Mouse (Mus musculus) ES-CJ7 (cell line): Measurements from ENCODE around the gene Bgn.
A peak's percentile ranks its signal among the peaks of the same experiment; 100 is the strongest.

ENCODE experiments used
- DNase-seq: peaks from one replicate; pipeline ENCODE4 v3.0.0; 2011; ENCODE audit warnings: low read depth, low spot score

Gene Bgn

DNA sequence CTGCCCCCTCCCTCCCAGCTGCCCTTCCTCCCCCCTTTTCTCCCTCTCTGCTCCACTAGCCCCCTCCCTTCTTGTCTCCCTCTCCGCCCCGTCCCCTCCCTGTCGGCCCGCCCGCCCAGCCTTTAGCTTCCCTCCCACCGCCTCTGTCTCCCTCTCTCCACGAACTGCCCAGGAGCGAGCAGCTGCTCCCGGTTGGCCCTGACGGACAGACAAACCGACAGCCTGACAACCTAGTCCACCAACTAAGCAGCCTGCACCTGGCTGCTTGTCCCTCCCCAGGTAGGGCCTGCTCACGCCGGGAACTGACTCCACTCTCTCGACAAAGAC lies at the start of gene Bgn:
Gene Bgn, plus strand, starts transcription at position 119 of the 327 bp plus-strand sequence.
- no peak for DNase-seq

GRCm38 (mm10) chrX:73435252-73435651 lies 48.1 kb upstream of the Bgn start, which contains the start of gene Trex2:
TSS of gene Trex2 (minus strand) at chrX:73435344.
- no peak for DNase-seq

DNA sequence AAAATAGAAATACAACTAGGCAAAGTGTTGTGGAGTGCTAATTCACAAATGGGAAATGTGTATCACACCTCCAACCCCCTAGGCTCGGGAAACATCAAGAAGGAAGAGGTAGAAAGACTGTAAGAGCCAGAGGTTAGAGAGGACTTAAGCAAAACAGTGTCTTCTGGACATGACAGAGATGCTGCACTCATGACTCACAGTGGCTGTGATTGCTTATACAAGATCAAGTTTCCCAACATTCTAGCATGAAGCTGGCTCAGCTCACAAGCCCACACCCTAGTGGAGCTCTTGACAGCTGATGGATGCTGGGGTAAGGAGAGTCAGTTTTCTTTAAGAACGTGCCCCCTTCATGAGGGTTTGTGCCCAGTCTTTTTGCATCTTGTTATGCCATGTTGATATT lies 42.0 kb upstream of the Bgn start:
- no peak for DNase-seq

DNA sequence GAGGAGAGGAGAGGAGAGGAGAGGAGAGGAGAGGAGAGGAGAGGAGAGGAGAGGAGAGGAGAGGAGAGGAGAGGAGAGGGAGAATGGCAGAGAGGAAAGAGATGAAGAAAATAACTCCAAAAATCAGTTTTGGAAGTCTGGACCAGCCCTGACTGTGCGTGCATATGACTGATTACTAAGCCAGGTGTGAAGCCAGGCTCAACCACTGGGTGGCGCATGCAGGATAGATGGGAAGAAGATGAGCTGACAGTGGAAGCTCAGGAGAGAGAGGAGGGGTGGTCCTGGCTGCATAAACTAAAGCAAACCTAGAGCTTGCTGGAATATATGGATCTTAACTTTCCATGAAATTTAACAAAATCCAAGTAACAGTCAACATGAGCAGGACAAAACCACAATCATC lies 31.5 kb upstream of the Bgn start:
- DNase-seq = peak; percentile 42

- peak; percentile 95 for DNase-seq
Observed at GRCm38 (mm10) chrX:73458877-73459392, 24.5 kb upstream of the Bgn start, which contains the start of gene Haus7. TSS of gene Haus7 (minus strand) at chrX:73459044.

GRCm38 (mm10) chrX:73460792-73461191 lies 22.6 kb upstream of the Bgn start:
- no peak for DNase-seq

- DNase-seq = no peak
Observed at GRCm38 (mm10) chrX:73465483-73466186, 17.8 kb upstream of the Bgn start.

DNA sequence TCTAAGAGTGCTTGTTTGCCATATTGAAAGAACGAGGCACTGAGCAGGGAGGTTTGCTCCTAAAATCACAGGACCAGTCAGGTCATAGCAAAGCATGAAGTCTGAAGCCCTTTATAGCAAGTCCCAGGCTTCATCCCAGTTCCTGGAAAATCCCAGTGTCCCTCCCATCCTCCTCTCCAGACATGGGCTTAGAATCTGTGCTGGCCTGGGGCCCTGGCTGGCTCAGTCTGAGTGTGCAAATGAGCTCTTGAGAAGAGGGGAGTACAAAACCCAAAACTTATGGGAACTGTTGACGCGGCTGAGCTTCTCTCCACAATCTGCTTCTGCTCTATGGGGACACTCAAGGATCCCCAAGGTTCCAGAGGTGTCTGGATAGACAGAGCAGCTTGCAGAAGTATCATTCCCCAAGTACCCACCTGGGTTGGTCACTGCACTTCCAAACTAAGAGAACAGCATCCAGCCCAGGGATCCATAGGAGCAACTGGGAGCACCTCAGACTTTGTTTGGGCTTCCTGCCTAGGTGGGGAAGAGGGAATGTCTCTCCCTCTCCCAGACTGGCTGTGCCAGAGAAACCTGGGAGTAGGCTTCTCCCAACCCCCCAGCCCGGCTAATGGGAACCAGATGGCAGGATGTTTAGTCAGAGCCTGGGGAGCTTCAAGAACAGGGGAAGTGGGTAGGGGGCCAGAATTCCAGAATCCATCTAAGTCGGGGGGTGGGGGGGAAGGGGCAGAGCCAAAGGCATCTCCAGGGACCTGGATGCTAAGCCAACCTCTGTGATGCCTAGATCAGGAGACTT lies 15.8 kb upstream of the Bgn start:
- DNase-seq = no peak

GRCm38 (mm10) chrX:73468330-73468729 lies 15.1 kb upstream of the Bgn start:
- no peak for DNase-seq

DNA sequence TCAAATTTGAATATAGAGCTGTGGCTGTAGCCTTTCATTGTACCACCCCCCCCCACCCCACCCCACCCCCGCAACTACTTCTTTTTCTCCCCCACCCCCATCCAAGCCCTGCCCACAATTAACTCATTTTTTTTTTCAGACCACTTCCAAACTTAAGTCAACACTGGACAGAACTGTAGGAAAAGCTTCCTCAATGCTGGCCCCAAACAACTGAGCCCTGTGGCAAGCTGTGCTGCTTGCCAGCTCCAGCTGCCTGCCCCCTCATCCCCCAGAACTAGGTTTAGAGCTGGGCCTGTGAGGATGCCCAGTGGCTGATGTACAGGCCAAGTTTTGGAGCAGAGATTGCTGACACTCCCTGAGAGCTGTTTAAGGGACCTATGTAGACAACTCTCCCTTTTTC lies 14.7 kb upstream of the Bgn start:
- DNase-seq = no peak

DNA sequence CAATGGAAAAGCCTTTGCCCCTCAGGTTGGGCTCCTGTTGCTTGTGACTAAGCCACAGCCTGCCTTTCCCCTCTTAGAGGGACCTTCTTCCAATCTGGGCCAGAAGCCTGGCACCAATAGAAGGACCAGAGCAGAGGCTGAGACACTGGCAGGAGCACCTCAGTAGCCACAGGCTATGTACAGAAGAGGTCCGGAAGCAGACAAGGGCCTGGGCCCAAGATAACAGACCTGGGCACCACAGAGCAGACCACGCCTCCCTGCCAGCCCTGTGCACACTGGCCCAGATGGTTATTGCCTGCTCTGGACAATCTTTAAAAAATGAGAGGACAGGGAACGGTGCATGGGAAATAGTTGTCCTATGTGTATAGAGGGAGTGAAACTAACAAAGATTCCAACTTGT lies 11.6 kb upstream of the Bgn start:
- no peak for DNase-seq

DNA sequence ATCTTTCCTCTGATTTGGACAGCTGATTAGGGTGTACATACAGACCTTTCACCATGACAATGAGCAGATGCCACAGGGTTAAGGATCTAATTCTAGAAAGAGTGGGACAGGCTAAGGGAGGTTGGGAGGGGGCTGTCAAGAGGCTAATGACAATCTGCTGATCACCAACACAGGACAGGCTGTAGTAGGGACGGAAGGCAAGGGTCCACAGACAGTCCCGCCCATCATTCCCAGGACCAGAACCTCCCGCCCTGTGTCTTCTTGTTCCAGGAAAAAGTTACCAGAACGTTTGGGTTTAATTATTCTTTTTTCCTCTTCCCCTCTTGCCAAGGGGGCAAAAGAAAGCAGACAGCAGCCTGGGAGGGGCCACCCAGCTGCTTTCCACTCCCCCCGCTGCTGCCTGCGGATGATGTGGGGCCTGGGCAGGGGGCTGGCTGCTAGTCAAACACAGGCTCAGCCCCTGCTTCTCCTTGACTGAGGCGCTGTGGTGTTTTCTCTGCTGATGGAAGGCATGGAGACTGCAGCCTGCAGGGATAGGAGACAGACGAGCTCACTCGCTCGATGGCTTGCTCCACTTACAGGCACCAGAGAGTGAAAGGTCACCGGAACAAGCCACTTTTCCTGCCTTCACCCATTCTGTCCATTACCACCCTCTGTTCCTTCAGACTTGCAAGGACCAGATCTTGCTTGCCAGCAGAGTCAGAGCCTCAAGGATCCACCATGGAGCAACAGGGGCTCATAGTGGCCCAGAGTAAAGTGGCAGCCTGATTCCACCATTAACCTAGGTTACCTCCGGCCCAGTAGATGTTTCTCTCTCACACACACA lies 8.8 kb upstream of the Bgn start:
- DNase-seq = no peak

DNA sequence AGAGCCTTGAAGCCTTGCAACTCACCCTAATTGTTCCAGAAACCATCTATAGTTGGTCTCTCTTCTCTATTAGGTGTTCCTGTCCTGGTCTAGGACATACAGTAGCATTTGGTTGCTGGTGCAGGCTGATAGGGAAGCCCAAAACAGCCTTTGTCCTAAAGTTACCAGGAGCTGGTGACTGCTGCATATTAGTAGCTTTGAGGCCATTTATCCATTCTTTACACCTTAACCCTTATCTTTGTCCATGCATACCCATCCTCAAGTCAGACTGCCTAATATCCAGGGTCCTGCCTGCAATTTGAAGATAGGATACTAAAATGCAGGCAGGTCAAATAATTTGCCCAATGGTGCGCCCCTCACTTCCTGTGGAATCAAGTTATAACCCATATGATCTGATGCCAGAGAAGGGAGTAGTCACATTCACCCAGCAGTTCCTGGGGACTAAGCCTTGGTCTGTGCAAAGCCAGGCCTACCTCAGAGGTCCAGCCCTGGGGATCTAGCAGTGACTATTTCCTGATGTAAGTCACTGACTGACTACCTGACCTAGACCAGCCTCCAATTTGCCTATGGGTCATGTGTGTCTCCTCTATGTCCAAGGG lies 7.6 kb upstream of the Bgn start:
- no peak for DNase-seq

GRCm38 (mm10) chrX:73476621-73477020 lies 6.8 kb upstream of the Bgn start:
- no peak for DNase-seq

DNA sequence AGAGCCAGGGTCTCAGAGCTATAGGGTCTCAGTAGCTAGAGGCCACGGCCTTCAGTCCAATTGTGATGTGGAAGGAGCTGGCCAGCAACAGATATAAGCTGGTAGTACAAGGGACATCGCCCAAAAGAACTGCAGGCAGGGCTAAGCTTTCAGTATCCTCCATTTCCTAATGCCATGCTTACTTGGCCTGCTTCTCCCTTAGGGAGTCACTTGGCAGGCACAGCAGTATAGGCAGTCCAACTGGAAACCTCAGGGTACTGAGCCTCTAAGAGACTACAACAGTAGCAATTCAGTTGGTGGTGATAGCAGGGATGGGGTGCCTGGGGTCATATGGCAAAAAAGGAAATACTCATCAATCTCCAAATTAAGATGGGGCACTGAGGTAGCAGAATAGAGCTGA lies 5.9 kb upstream of the Bgn start:
- DNase-seq = no peak

DNA sequence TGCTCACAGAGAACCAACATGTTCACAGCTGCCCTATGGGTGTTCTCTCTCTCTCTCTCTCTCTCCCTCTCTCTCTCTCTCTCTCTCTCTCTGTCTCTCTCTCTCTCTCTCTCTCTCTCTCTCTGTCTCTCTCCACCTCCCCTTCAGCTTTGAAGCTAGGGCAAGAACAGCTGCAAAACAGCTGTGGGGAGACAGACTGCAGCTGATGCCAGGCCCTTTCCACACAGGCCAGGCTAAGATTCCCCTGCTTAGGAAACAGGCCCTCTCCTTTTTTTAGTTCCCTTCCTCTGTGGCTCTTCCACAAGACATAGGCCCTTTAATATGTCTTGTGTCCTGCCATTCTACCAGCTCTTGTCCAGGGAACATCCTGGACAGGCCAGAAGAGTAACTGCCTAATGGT lies 3.7 kb upstream of the Bgn start:
- DNase-seq = no peak

DNA sequence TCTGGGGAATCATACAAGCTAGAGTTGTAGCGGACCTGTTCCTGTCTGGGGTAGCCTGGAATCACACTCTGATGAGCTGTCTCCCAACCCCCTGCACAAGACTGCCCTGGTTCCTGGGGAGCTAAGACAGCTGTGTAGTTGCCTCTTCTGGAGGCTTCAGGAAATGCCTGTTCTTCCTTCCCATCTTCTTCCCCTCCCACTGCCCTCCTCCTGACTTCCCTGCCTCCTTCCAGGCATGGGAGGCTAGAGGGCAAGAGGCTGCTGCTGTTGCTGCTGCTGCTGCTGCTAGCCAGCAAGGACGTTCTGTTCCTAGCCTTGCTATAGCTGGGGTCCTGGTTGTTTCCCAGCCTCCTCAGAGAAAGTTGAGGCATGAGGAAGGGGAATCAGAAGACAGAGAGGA lies 3.1 kb upstream of the Bgn start:
- no peak for DNase-seq

- no peak for DNase-seq
Observed at GRCm38 (mm10) chrX:73482643-73483483, 539 bp upstream of the Bgn start.

- DNase-seq = no peak
Observed at GRCm38 (mm10) chrX:73484076-73484475, 674 bp downstream of the Bgn start.

- no peak for DNase-seq
Observed at GRCm38 (mm10) chrX:73484870-73485269, 1.5 kb downstream of the Bgn start.

- no peak for DNase-seq
Observed at GRCm38 (mm10) chrX:73486920-73487319, 3.5 kb downstream of the Bgn start.
